Mouse (Mus musculus) adrenal gland, postnatal 36 days (tissue): ENCODE measurements around the gene Ins2. TPM values are rescaled to one million over a fixed set of nuclear protein-coding genes. Genes with fewer than 3 reads are reported as not detected.
A peak's percentile ranks its signal among the peaks of the same experiment; 100 is the strongest.

Experiments used
- DNase-seq, 2 experiments: peaks; one replicate each; pipeline ENCODE4 v3.0.0; 2021; ENCODE audit warnings: mixed read lengths in 1 of 2
- total RNA-seq, 2 experiments: library from RNA; stranded (reverse); gene quantifications; 2 replicates each; pipeline ENCODE4 v1.2.3; 2021

The Ins2 gene
- total RNA-seq, 2 experiments from 2014 or later, result not detected

DNA sequence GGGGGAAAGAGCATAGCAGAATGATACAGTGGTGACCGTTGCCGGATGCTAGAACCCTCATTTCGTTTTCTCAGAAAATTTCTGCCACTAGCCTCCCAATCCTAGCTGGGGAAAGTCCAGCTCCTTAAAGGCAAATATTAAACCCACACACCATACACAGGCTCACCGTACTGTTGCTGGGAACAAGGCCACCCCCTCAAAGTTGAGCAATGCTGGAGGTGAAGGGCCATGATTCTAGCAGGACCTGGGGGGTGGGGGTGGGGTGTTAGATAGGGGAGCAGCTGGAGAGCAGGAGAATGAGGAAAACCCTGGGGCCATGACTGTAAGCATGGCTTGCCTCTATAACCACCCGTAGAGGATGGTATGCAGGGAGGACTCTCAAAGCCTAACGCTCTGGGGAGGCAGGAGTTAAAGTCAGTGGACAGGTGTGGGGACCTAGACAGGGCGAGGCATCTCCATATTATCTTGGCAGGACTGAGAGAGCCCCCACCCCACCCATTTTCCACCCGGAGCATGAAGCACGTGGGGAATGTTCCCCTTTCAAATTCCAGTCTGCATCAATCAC lies 78.6 kb downstream of the Ins2 start:
- no peak for DNase-seq

DNA sequence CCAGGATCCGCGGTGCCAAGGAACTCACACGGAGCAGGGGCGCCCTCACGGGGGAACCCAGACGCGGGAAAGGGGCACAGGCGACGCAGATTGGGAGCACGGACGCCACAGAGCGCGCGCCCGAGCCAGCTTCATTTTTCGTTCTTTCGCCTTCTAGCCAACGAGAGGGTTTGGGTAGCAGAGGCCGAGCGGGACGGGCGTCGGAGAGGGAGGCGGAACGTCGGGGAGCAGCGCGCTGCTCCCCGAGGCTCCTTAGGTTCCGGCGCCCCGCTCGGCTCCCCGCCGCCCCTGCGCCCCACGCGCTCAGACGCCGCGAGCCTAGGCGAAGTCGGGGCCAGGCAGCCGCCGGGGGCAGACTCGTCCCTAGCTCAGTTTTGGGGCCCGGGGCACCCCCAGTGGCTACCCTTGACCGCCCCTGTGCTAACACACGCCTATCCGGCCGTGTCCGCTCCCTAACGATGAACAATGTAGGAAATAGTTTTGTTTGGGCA lies 79.2 kb downstream of the Ins2 start:
- DNase-seq, result peak in 1 of 2 experiments; percentile 17

DNA sequence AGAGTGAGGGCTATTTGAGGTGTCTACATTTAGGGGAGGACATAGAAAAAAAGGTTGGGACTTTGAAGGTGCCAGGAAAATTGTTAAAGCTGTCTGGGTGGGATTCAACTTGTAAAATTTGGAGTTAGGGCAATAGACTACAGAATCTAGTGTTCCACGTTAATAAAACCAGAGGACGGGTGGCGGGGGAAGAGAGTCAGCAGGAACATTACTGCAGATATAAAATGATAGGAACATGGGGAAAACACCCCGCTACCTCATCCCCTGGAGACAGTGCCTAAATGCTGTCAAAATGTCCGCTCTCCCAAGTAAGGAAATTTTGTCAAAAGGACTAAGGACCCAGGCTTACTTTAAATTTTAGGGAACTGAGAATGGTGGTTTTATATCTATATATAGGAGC lies 80.0 kb downstream of the Ins2 start:
- no peak for DNase-seq

GRCm38 (mm10) chr7:142661811-142662210 lies 81.4 kb downstream of the Ins2 start:
- no peak for DNase-seq

GRCm38 (mm10) chr7:142661046-142661445 lies 82.1 kb downstream of the Ins2 start:
- no peak for DNase-seq

DNA sequence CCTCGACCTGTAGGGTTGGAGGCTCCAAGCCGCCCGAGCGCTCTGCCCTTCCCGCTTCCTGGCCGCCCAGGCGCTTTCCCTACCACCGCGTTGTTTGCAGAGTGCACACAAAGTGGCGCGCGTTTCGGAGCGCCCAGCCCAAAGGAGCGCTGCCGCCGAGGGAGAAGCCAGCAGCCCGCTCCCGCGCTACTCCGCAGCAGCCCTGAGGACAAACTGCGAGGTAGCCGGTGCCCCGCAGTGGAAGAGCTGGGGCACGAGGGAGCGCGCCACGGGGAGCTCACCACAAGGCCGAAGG lies 82.6 kb downstream of the Ins2 start:
- DNase-seq, result peak in 1 of 2 experiments; percentile 12

- no peak for DNase-seq
Observed at GRCm38 (mm10) chr7:142659767-142660650, 83.2 kb downstream of the Ins2 start.

DNA sequence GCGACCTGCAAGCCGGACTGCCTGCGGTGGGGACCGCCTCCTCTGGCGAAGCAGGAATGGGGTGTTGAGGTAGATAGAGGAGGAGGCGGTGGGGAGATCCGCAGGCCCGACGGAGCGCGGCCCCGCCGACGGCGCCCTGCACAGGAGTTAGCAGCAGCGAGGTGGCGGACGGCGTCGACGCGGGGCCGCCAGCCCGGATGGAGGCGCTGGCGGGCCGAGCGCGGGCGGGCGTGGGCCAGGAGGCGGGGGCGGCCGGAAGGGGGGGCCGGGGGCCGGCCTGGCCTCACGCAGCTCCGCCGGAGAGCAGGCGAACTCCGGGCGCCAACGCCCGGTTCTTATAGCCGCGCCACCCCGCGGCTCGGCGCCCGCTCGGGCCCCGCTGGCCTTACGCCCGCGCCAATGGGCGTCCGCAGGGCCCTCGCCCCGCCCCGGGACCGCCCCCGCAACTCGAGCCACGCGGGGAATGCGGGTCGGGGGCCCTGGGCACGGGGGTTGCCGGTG lies 84.0 kb downstream of the Ins2 start:
- DNase-seq, result peak; percentile 42 to 64

DNA sequence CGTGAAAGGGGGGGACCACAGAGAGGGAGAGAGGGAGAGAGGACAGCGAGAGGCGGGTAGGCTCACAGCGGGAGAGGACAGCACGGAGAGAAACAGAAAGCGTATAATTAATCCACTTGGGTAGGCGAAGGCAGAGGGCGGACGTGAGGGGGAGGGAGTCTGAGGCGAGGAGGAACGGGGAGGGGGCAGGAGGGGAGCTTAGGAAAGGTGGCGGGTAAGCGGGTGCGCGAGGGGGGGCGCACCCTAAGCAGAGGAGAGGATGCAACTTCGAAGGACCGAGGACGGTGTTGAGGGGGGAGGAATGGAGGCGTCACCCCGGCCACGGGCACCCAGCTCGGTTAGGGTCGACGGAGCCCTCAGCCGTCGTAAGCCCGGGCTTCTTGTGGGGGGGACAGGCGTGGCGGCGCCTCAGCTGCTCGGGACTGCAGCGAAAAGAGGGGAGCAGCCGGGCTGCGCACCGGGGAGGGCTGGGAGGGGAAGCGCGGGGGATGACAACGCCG lies 84.5 kb downstream of the Ins2 start:
- DNase-seq, result peak in 1 of 2 experiments; percentile 16

DNA sequence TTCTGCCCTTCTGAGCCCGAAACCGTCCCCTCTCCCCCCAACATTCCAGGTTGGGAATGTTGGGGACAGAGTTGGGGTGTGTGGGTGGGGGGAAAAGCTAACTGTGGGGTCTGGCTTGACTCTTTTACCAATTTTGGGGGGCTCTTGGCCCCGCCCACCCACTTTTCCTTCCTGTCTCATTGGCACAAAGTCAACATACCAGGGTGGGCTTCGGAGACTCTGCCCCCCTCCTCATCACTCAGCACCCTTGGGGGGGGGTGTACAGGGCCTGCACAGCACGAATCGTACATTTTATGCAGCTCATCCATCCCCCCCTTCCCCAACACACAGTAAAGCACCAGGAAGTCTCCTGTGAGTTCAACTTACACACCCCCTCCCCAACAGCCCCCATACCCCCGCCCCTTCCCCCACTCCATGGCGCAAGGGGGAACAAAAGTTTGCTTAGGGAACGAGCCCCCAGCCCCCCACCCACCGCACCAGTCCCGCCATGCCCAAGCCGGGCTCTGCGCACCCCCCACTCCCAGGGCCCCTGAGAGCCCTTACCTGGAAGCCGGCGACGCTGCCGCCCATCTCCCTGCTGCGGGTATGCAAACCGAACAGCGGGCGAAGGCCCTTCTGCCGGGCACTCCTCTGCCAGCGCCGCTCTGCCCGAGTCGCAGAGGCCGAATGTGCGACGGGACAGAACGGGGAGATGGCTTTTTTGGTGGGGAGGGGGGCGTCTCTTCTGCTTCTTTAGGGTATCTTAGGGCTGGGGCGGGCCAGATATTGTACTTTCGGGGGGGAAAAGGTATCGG lies 85.2 kb downstream of the Ins2 start:
- DNase-seq, result no peak

DNA sequence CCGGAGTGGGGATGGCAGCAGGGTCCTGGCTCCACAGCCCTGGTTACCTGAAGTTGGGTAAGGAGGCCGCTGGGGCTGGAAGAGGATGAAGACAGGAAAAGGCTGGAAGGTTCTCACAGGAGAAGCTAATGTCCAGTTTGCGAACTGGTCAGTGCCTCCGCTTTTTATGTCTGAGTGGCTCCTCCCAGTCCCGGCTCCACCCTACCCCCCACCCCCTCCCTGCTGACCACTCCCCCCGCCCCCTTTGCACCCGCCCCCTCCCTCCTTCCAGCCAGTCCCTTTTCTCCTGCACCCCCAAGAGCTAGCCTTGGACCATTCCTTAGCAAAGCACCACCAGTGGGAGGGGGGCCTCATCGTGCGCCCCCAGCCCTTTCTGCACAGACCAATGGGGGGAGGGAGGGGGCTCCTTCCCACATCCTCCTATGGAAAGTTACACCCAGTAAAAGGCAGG lies 85.8 kb downstream of the Ins2 start:
- no peak for DNase-seq

GRCm38 (mm10) chr7:142656055-142656454 lies 87.1 kb downstream of the Ins2 start:
- DNase-seq, result no peak

GRCm38 (mm10) chr7:142655633-142656032 lies 87.5 kb downstream of the Ins2 start:
- DNase-seq, result no peak

GRCm38 (mm10) chr7:142653726-142654125 lies 89.5 kb downstream of the Ins2 start:
- DNase-seq, result no peak

DNA sequence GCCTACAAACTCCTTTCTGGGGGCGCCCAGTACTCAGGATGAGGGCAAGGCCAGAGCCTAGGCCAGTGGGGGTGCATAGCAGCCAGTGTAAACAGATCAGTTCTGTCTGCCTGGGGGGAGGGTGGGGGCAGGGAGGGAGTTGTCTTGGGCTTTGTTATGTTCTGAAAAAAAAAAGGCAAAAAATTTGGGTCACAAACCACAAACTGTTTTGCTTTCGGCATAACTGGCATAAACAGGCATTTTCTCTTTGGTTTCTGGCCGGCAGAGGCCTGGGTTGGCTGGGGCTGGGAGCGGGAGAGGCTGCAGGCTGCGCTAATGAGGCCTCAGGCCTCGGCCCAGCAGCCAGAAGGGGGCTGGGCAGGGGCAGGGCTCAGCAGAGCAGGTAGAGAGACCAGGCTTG lies 96.5 kb downstream of the Ins2 start:
- no peak for DNase-seq

DNA sequence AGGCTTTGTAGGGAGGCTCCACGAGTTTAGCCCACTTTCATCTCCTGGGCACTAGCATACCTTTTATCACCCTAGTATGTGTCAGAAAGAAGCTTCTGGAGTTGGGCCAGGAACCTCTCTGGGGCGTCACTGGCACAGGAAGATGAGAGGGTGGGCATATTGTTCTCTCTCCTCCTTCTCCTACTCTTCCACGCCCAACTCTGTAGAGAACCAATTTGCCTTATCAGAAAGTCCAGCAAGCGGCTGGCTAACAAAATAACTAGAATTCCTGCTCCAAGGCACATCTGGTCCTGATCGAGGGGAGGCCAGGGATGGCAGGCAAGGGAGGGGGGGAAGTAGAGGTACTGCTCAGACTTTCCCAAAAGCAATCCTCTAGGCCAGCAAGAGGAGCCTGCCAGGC lies 98.1 kb downstream of the Ins2 start:
- DNase-seq, result no peak

DNA sequence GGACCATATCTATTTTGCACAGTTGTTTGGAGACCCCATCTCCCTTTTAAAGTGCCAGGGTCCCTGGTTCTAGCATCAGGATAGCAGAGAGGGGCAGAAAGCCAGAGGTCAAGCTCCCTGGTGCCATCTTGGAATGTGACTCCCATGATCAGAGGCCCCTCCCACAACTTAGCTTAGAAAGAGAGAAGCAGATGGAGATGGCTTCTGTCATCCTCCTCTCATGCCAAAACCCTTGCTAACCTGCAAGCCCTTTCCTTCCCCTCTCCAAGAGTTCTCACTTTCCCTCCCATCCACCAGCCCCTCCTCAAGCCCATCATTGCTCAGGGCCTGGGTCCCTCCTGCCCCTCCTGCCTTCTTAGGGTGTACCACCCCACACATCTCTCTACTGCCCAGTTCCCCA lies 107.0 kb downstream of the Ins2 start:
- no peak for DNase-seq

DNA sequence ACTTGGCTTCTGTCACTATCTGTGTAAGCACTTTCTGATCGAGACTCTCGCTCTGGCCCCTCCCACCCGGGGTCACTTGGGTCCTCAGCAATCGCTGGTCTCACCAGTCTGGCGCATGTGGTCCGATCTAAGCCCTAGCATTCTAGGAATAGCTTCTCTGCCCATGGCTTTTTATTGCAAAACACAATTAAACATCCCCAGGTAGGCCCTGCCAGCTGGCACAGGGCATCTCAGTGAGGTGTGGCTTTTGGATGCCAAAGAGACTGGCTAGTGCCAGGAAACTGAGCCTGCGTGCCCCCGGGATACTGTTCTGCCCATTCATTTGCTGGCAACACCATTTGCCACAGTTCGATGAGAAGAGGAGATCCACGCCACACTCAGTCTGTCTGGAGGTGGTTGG lies 112.5 kb downstream of the Ins2 start:
- DNase-seq, result peak; percentile 7 to 44

DNA sequence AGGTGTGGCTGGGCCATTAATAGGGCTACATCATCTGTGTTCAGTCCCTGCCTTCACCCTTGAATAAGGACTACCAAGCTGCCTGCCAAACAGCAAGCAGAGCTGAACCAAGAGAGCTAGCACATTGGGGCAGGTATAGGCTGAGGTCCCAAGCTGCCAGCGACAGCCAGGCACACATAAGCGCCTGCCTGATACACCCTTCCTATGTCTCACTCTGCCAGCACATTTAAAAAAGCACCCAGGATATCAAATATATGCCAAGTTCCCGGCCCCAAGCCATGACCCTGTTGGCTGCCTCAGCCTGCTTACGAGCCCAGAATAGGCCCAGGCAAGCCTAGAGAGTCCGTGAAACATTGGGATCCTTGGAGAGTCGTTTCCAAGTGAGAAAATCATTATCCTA lies 113.4 kb downstream of the Ins2 start:
- no peak for DNase-seq
